Mouse (Mus musculus) cerebellum, adult (tissue): ENCODE results near the gene Rnf38.

Source experiments
- ATAC-seq: cut with Nextera tagmentation; 2 replicates; pipeline ENCODE4 v1.9.2; 2017; ENCODE audit warnings: mild to moderate bottlenecking, moderate library complexity, mixed read lengths; ENCODE audit not compliant: insufficient number of reproducible peaks, low FRiP score, low TSS enrichment

Rnf38 gene

DNA sequence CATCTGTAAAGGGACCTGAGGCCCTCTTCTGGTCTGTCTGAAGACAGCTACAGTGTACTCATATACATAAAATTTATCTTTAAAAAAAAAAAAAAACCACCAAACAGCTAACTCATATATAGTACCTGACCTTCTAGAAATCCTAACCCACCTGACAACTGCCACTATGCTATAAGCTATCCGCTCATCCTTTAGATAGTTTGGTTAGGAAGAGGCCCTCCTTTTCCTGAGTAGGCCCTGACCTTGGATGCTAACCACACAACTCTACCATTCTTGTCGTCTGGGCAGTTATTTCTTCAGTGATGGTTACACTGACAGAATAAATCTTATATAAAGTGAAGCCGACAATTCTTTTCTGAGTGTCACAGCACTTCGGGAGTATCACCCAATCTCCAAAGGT is 80.7 kb downstream of the Rnf38 start:
- ATAC-seq: no peak

GRCm38 (mm10) chr4:44126805-44127204 is 106.8 kb downstream of the Rnf38 start:
- no peak for ATAC-seq

DNA sequence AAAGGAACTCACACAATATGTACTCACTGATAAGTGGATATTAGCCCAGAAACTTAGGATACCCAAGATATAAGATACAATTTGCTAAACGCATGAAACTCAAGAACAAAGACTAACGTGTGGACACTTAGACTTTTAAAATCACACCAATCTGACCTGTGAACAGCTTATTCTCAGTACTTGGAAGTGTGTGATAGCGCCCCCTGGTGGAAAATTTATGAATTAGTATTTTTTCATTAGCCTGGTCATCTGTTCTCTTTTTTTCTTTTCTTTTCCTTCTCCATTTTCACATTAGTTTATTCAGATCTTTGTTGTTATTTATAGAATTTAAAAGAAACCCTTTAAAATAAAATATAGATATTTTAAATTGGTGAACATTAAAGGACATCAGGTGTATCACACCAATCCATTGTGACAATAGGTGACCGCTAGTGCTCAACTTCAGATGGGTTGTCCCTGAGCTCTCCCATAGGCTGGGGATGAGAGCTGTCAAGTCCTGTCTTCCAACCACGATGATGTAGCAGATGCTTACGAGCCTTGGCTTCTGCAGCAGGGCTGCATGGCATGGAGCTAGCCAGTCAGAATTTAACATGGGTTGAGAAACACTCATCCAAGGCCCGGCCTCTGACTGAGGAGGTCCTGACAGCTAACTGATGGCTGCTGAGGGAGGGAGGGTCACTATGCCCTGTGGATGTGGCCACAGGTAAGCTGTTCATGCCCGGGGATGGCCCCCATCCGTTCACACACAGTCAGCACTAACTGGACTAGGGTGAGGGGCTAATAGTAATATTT is 114.0 kb downstream of the Rnf38 start:
- ATAC-seq: no peak

- ATAC-seq: no peak
Measured at GRCm38 (mm10) chr4:44115046-44115445, 118.5 kb downstream of the Rnf38 start.

- no peak for ATAC-seq
Measured at GRCm38 (mm10) chr4:44113393-44114138, 120.0 kb downstream of the Rnf38 start.

DNA sequence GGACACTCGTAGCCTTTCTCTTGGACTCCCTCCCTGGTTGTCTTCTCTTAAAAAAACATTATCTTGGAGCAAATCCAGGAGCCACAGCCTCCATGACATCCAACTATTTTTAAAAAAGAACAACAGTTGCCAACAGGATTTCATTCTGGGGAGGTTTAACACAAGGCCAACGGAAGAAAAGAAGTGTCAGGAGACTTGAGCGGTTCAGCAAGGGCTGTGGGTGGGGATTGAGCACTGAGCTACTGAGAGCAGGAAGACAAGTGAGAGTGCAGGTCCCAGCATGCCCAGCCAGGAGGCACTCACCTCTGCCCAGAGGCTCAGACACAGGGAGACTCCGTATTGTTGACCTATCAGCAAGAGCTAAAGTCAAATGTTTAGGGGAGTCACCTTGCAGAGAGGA is 120.8 kb downstream of the Rnf38 start:
- ATAC-seq: no peak

- no peak for ATAC-seq
Measured at GRCm38 (mm10) chr4:44110771-44111170, 122.8 kb downstream of the Rnf38 start.

DNA sequence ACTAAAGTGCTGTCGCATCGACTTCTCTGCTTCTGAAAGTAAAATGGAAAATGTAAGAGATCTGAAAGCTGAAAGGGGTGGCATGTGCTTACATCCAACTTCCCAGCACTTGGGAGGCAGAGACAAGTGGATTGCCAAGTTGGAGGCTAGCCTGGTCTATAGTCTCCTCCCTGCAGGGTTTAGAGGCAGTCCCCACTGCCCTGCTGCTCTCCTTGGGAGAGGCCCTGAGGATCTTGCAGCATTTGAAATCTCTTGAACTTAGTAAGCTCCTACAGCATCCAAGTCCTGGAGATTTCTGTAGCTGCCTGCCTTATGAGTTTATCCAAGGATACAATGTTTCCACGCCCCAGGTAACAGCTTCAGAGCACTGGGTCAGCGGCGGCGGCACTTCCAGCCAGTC is 125.3 kb downstream of the Rnf38 start:
- no peak for ATAC-seq

DNA sequence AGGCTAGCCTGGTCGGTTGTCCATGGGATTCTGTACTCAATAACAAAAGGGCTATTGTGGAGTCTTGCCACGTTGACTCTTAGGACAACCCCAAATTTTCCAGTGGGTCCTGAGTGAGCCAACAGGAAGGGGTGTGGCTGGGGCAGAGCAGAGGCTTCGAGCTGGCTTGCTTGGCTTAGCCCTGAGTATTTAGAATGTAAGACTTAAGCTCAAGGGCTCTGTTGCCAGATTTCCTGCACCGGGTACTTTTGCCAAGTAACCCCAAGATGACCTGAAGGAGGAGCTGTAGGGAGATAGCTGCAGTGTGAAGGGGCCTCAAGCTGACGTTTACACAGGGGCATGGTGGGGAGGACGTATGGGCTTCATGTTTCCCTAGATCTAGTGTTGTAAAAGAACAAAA is 126.2 kb downstream of the Rnf38 start:
- no peak for ATAC-seq

GRCm38 (mm10) chr4:44106297-44106821 is 127.2 kb downstream of the Rnf38 start:
- no peak for ATAC-seq

DNA sequence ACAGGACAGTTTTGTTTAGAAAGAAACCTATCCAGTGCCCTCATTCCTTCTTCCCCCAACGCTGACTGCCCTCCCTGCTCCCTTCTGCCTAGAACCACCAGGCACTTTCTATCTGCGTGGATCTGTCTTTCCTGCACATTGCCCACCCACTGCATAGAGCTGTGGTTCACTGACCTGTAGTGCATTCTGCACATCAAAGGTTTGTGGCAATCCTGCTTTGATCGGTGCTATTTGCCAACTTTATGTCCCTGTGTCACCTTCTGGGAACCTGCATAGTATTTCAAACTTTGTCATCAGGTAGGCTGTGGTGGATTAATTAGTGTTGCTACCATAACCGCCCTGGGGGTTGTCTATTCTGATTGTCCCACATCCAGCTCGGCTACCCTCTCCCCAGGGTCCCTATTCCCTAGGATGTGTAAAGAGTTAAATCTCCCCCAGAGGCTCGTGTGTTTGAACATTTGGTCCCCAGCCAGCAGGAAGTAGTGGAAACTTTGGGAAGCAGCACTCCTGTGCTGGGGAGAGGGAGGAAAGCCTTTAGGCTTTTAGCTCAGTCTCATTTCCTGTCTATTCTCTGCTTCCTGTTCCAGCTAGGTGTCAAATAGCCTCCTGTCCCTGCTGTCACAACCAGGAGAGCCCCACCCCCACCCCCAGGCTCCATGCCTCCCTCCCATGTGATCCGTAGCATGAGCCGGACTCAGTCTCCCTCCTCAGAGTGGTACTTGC is 129.2 kb downstream of the Rnf38 start:
- ATAC-seq: no peak

- no peak for ATAC-seq
Measured at GRCm38 (mm10) chr4:44103620-44104019, 130.0 kb downstream of the Rnf38 start.

GRCm38 (mm10) chr4:44097576-44098335 is 135.8 kb downstream of the Rnf38 start:
- ATAC-seq: no peak

- no peak for ATAC-seq
Measured at GRCm38 (mm10) chr4:44094475-44094874, 139.1 kb downstream of the Rnf38 start.

- no peak for ATAC-seq
Measured at GRCm38 (mm10) chr4:44092359-44092758, 141.2 kb downstream of the Rnf38 start.

- ATAC-seq: no peak
Measured at GRCm38 (mm10) chr4:44085566-44085965, 148.0 kb downstream of the Rnf38 start.

DNA sequence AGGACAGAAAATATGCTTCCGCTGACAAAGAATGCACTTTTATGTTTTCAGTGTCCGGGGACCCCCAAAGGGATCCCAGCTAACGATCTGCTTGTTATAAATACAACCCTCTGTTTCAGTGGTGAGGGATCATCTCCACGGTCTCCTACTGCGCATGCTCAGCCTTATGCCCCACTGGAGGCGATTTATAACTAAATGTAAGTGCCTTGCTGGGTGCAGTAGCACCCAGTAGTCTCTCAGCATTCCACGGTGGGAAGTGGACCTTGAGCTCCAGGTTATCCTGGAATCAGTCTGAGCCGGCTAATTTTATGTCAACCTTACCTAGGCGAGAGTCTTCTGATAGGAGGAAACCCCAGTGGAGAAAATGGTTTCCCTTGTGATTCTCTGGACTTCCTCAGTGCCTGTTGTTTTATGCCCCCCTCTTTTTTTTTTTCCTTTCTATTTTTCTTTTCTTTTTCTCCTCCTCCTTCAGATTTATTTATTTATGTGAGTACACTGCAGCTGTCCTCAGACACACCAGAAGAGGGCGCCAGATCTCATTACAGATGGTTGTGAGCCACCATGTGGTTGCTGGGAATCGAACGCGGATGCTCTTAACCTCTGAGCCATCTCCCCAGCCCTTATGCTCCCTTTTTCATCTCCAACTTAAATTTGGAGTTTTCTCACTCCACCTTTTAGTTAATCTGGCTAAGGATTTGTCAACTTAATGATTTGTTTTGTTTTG is 148.8 kb downstream of the Rnf38 start:
- ATAC-seq: no peak

DNA sequence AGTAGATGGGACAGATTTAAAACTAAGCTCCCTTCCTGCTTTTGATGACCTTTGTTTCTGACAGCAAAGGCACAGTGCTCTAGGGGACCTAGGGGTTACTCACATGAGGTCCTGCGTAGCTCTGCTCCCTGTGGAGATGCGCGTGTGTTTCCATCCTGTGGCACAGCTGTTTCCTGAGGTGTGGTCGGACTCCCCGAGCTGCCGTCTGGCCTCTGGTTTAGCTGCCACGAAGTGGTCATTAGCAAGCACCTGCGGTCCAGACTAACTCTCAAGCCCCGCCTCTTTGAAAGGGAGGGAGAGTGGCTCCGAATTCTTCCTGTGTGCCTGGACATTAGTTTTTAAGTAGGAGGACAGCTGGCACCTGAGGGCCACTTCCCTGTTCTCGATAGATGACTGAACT is 149.6 kb downstream of the Rnf38 start, which contains the start of gene Gne:
Gene Gne, minus strand, starts transcription at position 233 of the 400 bp plus-strand sequence.
- ATAC-seq: no peak

DNA sequence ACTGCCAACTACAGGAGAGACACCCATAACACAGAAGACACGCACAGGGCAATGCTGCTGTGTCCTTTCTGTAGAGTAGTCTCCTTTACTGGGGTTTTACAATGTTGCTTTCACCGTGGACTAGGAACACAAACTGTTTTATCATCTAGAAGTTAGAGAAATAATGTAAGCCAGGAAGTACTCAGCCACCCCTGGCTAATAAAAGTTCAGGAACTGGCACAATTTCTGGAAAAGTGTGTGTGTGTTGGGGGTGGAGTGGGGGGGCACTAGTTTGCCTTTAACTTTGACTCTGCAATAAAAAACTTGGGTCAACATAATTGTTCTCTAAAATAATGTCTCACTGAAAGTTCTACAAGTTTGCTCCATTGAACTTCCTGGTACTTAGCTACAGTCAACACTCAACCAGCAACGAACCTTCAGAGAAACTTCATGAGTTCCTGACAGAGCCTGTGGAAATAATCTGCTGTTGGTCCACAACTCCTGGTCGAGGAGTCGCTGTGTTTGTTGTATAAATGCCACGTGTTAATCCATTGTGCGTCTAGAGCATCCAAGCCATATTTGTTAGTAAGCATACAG is 155.1 kb downstream of the Rnf38 start:
- no peak for ATAC-seq
